9 mouse cellular contexts compared by ENCODE assay signal in genomic region chr17:50237436-50237709, GRCm38 (mm10). TPM values are rescaled to one million over a fixed set of nuclear protein-coding genes. Genes with fewer than 3 reads are reported as not detected.
A peak's percentile ranks its signal among the peaks of the same experiment; 100 is the strongest.
DNase-seq lines count a peak whose midpoint lies in the region; ATAC-seq and TF ChIP-seq lines count a peak whose summit lies in the region.
"Had no signal": no experiment of that assay in that cellular context is flagged by ENCODE, and none has a peak within 500 bp of the region (broad histone marks: within the 10 kb centered on the region; RNA-seq: fewer than 3 reads in every experiment).

No protein-coding gene starts in this region.

- H3K36me3 ChIP-seq in embryonic facial prominence, embryonic 12.5 days: no peaks in the 10 kb centered on the region
- no peaks in the 10 kb centered on the region for H3K36me3 ChIP-seq in kidney, embryonic 16.5 days (ENCODE audit: insufficient read depth, low read length)
- no peaks in the 10 kb centered on the region for H3K36me3 ChIP-seq in liver, adult 2 months (ENCODE audit: control insufficient read depth, insufficient read depth, low read length)
- H3K36me3 ChIP-seq in splenic B cell, adult 2 months (ENCODE audit: control insufficient read depth, insufficient read depth, low read length, poor library complexity, severe bottlenecking): no peaks in the 10 kb centered on the region

- no peak for TF ChIP-seq POLR2A in liver, adult 2 months (IDR thresholded peaks at IDR 0.05; ENCODE audit: extremely low read depth, insufficient read depth, low read length)

- no peak overlapping the region for H3K27ac ChIP-seq in embryonic facial prominence, embryonic 12.5 days
- H3K27ac ChIP-seq in kidney, embryonic 16.5 days (ENCODE audit: low read length): no peak overlapping the region
- no peak overlapping the region for H3K27ac ChIP-seq in liver, adult 2 months (replicated peaks; ENCODE audit: insufficient read depth, low read depth, low read length)

- 4% methylated on average over 8 of the region's 8 CpGs for WGBS in embryonic facial prominence, embryonic 12.5 days
- WGBS in kidney, embryonic 16.5 days: 5% methylated on average over 8 of the region's 8 CpGs
- 5% methylated on average over 8 of the region's 8 CpGs for whole genome bisulfite sequencing in liver, adult 2 months

- DNase-seq in CD4-positive helper T cell, adult 2 months (ENCODE audit: low read depth, low spot score): peak; percentile 67
- DNase-seq in adrenal gland, postnatal 4 days (ENCODE audit: low spot score in 2 of 2): peak; percentile 56 to 65
- DNase-seq in heart, adult 8-10 months (ENCODE audit: low spot score): peak; percentile 84
- DNase-seq in liver, adult 2 months (ENCODE audit: extremely low read depth, low read depth, low spot score): peak; percentile 4
- peak; percentile 86 for DNase-seq in neural tube, embryonic 10.5 days (ENCODE audit: extremely low spot score, low spot score)
- DNase-seq in splenic B cell, adult 2 months (ENCODE audit: low read depth, low spot score): peak; percentile 87

- peak; percentile 80 for ATAC-seq in embryonic facial prominence, embryonic 12.5 days (ENCODE audit: insufficient number of reproducible peaks, insufficient read depth, low FRiP score, low TSS enrichment)
- ATAC-seq in kidney, embryonic 16.5 days (ENCODE audit: low FRiP score, low TSS enrichment): peak; percentile 72

- H3K9me3 ChIP-seq in embryonic facial prominence, embryonic 12.5 days: no peaks in the 10 kb centered on the region
- no peaks in the 10 kb centered on the region for H3K9me3 ChIP-seq in kidney, embryonic 16.5 days (ENCODE audit: low read length)

- no peaks in the 10 kb centered on the region for H3K79me2 ChIP-seq in liver, adult 2 months (ENCODE audit: control insufficient read depth, insufficient read depth, low read length)

- peak; percentile 92 for TF ChIP-seq CTCF in liver, adult 2 months (IDR thresholded peaks at IDR 0.05; ENCODE audit: low read depth, low read length)

- H3K4me3 ChIP-seq in embryonic facial prominence, embryonic 12.5 days: no peak overlapping the region
- no peak overlapping the region for H3K4me3 ChIP-seq in kidney, embryonic 16.5 days (ENCODE audit: low read length)
- no peak overlapping the region for H3K4me3 ChIP-seq in liver, adult 2 months (ENCODE audit: insufficient read depth, low read depth, low read length)
- H3K4me3 ChIP-seq: erythroblast, embryonic 14.5 days had no signal

- no peak overlapping the region for H3K9ac ChIP-seq in embryonic facial prominence, embryonic 12.5 days
- no peak overlapping the region for H3K9ac ChIP-seq in kidney, embryonic 16.5 days (replicated peaks; ENCODE audit: low read length)
- H3K9ac ChIP-seq in liver, adult 2 months (ENCODE audit: low read depth, low read length): no peak overlapping the region

- H3K4me2 ChIP-seq in embryonic facial prominence, embryonic 12.5 days (replicated peaks): no peak overlapping the region
- no peak overlapping the region for H3K4me2 ChIP-seq in kidney, embryonic 16.5 days (replicated peaks; ENCODE audit: low read depth, low read length)

- H3K27me3 ChIP-seq in embryonic facial prominence, embryonic 12.5 days: no peaks in the 10 kb centered on the region
- H3K27me3 ChIP-seq in kidney, embryonic 16.5 days (ENCODE audit: insufficient read depth, low read length): no peaks in the 10 kb centered on the region; the same call in 1 of the 2 replicates
- no peaks in the 10 kb centered on the region for H3K27me3 ChIP-seq in liver, adult 2 months (ENCODE audit: control insufficient read depth, insufficient read depth, low read length)
- H3K27me3 ChIP-seq in splenic B cell, adult 2 months (ENCODE audit: control insufficient read depth, insufficient read depth, low read length, poor library complexity, severe bottlenecking): no peaks in the 10 kb centered on the region

- H3K4me1 ChIP-seq in embryonic facial prominence, embryonic 12.5 days: no peaks in the 10 kb centered on the region
- no peaks in the 10 kb centered on the region for H3K4me1 ChIP-seq in kidney, embryonic 16.5 days (ENCODE audit: insufficient read depth, low read length)
- no peaks in the 10 kb centered on the region for H3K4me1 ChIP-seq in liver, adult 2 months (ENCODE audit: control insufficient read depth, insufficient read depth, low read length)

RNA-seq across cellular contexts. Expression of gene Rftn1, which starts 46.9 kb away (rescaled TPM):
- total RNA-seq in adrenal gland, postnatal 4 days (2021): 10 to 100 TPM; 16.0 to 16.9 TPM
- 12.1 and 13.0 TPM in 2 replicates for polyA plus RNA-seq in embryonic facial prominence, embryonic 12.5 days (2016; fragmentation: Nextera tagmentation; extraction: Ambion mirVana)
- total RNA-seq in heart, adult 8-10 months (2022): 10 to 100 TPM; 45.4 to 54.7 (median 50.4) TPM
- polyA plus RNA-seq in kidney, embryonic 16.5 days (2015; fragmentation: Nextera tagmentation; extraction: Ambion mirVana): 12.5 and 13.9 TPM in 2 replicates
- 3.1 and 3.9 TPM in 2 replicates for total RNA-seq in liver, adult 2 months (2014; rRNA removed)
- polyA plus RNA-seq in liver, adult 2 months (2012; rRNA removed): 1.6 and 2.6 TPM in 2 replicates

RNA-seq across cellular contexts. Expression of gene Dazl, which starts 56.1 kb away (rescaled TPM):
- under 1 TPM; 0.25 to 0.28 TPM for total RNA-seq in adrenal gland, postnatal 4 days (2021)
- 0.11 and 0.55 TPM in 2 replicates for polyA plus RNA-seq in embryonic facial prominence, embryonic 12.5 days (2016; fragmentation: Nextera tagmentation; extraction: Ambion mirVana)
- total RNA-seq in heart, adult 8-10 months (2022): under 1 TPM in 2 of 4 experiments, not detected in 2; 0.20 to 0.44 TPM
- polyA plus RNA-seq in kidney, embryonic 16.5 days (2015; fragmentation: Nextera tagmentation; extraction: Ambion mirVana): 0.19 and 0.33 TPM in 2 replicates
- total RNA-seq in liver, adult 2 months (2014; rRNA removed): 0.09 and 0.13 TPM in 2 replicates
- polyA plus RNA-seq in liver, adult 2 months (2012; rRNA removed): not detected in 2 replicates
- polyA plus RNA-seq: erythroblast, embryonic 14.5 days had no signal

Comparison
In these comparisons a context has a peak if more than half of its experiments do, and no peak if none do; other contexts are left out.
1. DNase-seq: peak in every context shown above with its lines; median percentile 87 in splenic B cell, adult 2 months; 86 in neural tube, embryonic 10.5 days; 84 in heart, adult 8-10 months; 67 in CD4-positive helper T cell, adult 2 months; 60 in adrenal gland, postnatal 4 days; 4 in liver, adult 2 months.